Mouse (Mus musculus) left cerebral cortex, adult 8-10 months (tissue): ENCODE measurements at regions not wholly inside any gene's neighbourhood (a gene's known extent, or its start where the extent isn't known, plus 50 kb on each side); places are given as distances from the start of the nearest gene placed in this dataset.
A peak's percentile ranks its signal among the peaks of the same experiment; 100 is the strongest.

Source experiments
- DNase-seq, 2 experiments: peaks; one replicate each; pipeline ENCODE4 v3.0.0; 2022; ENCODE audit warnings: low spot score in 2 of 2

DNA sequence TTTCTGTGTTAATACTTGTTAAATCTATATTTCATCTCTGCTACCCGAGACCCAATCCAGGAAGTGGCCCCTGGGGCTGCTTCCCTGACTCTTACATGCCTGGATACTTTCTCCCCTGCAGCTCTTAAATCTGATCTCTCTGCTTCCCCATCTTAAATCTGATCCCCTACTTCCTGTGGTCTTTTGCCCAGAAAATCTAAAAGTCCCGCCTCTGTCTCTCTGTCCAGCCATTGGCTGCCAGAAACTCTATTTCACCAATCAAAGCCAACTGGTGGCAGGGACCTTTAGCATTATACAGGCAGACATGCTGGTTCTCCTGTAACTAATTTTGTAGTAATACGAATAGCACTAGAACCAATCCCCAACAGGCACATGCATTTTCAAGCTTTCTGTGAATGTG is 59.0 kb upstream of the Ccdc91 start:
- DNase-seq = no peak

DNA sequence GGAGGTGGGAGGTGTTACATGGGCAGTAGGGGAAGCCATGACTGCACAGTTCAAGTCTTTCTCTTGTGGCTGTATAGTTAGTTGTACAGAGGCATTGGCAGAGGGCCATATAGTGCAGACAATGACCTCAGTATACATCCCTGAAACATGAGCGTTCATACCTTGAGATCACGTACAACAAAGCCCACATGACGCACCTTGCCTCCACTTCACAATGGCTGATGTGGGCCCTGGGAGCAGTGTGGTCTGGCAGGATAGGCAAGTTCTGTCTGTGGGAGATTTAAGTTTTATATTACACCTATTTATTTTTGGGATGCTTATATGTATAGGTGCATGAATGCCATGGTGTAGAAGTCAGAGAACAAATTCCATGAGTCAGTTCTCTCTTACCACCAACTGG is 61.9 kb upstream of the Ccdc91 start:
- DNase-seq = no peak

DNA sequence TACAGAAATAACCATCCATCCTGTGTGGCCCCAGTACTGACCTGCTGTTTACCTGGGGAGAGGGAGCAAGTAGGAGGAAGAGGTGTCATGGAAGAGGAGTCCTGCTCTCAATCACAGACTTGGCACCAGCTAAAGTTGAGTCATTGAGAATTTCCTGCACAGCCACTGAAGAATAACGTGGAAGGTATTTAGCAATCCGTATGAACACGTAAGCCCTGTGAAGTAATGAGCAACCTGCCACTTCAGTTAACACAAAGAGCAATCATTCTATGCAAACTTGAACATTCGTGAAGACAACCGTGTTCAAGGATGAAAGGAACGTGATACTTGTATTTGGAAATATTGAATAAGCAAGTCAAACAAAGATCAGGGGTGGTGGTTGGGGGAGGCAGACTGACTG is 77.6 kb upstream of the Ccdc91 start:
- no peak for DNase-seq

DNA sequence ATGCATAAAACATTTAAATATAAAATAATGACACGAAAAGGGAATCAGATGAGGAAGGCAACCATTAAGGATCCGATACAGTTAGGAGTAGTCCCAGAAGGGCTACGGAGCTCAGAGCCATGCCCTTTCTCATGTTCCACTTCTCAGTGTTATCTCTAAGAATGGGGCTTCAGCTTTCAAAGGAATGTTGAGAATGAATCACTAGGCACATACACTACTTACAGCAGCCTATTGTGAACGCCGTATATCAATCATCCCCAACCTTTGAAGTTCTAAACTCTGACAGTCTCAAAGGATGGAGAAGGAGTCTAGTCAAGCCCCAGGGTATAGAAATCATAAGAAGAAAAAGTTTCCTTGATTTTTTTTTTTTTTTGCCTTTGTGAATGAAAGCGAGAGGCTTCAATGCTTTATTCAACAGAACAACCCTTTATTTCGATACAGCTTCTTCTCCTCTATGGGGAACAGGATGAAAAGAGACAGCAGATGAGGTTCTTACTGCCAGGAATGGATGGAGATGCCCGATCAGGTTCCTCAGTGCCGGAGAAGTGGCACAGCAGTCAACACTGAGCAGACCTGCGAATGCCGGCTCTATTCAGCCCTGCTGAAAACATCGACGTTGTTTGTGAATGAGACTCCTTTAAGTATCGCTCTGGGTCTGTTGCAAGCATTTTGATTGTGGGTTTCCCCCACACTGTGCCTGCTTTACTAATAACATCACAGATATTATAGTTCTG is 84.0 kb upstream of the Ccdc91 start:
- no peak for DNase-seq

DNA sequence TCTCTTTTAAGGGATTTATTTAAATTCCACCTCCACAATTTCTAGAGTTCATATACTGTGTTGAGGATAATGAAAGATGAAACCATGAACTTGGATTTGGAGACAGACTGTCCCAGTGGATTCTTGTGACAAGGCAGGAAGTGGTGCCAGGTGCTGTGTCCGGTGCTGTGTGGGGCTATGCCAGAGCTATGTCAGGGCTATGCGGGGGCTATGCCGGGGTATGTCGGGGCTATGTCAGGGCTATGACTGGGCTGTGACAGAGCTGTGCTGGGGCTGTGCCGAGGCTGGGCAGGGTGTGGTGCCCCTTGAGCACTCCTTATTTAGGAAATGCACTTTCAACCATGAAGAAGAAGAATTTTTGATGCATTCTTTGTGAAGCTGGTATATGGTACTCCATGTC is 85.1 kb upstream of the Ccdc91 start:
- no peak for DNase-seq

DNA sequence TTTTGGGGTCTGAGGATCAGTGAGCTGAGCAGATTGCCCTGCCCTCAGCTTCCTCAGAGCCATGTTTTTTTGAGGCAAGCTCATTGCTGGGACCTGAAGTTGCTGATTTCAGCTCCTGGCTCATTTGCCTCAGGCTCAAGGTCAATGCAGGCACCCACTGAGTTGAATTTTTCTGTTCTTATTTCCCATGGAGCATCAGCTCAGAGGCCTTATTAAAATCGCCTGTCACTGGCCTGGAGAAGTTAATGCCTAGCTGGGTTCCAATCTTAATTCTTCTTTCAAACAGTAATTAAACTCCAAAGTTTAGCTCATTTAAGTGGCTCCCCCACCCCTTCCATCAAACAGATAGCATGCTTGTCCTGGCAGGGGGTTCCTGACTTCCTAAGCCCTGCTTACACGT is 86.9 kb upstream of the Ccdc91 start:
- DNase-seq = no peak

DNA sequence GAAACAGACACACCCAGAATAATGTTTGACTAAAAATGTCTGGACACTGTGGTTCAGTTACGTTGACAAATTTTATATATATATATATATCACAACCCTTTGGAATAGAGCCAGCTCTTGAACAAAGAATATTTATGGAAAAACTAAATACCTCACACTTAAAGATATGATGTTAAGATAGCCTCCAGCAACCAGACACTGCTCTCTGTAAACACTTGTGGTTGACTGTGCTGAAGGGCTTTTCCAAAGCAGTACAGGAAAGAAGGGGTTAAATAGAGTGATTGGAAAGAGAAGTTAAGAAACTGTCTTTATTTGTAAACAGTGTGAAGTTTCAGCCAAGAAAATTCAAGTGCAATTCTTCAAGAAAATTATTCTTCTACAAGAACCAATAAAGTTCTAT is 90.0 kb upstream of the Ccdc91 start:
- DNase-seq = no peak

DNA sequence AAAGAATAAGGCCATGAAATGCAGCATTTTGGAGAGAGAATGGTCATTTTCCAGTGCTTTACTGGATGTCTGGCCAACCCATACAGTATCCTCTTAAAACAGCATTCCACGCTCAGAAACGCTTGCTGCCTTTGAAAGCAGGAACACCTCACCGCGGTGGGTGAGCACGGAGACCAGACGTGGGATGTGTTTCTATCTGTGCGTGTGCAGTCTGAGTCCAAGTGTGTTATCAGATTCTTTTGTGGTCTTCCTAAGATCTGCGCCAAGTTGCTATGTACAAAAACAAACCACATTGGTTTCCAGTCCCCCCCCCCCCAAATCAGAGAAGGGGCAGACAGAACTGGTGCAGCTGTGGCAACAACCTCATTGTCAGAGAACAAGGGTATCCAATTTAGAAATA is 95.1 kb upstream of the Ccdc91 start:
- no peak for DNase-seq

DNA sequence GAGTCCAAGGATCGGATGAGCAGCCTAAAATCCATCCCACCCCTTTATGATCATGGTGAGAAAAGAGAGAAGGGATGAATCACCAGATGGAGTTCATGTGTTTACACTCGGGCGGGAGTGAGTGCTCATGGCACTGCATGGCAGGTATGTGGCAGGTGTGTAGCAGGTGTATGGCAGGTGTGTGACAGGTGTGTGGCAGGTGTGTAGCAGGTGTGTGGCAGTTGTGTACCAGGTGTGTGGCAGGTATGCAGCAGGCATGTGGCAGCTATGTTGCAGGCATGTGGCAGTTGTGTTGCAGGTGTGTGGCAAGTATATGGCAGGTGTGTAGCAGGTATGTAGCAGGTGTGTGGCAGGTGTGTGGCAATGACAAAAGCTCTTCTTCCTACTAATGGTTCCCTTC is 97.9 kb upstream of the Ccdc91 start:
- DNase-seq = no peak

DNA sequence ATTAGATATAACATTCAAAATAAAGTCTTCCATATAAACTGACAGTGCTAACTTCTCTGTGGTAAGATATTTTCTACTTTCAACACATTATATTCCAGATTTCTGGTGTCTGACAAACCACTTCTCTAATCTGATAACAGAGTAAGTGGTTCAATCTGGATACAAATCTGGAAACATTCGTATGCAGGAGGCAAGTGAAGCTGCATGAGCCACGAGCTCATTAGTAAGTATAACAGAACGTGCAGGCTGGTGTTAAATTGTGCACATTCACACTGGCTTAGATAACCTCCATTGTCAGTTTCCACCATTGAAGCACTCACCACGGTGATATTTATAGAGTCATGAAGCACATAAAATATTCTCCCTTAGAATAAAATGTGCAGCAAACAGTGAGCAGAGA is 103.9 kb upstream of the Ccdc91 start:
- no peak for DNase-seq

DNA sequence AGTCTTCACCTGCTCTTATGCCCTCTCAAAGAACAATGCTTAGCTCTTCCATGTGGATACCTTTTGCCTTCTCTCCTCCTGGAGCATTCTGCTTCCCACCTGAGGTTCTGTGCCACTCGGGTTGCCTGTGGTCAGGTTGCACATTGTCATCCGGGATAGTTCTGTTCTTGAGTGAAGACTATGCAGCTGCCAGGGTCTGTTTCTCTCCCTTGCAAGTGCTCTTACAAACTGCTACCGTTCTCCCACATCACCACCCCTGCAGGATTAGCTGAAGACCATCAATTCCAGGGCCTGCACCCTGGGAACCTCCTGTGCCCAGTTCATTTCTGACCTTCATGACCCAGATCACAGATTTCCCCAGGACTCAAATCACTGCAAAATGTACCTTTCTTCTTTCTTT is 104.3 kb upstream of the Ccdc91 start:
- DNase-seq = no peak

DNA sequence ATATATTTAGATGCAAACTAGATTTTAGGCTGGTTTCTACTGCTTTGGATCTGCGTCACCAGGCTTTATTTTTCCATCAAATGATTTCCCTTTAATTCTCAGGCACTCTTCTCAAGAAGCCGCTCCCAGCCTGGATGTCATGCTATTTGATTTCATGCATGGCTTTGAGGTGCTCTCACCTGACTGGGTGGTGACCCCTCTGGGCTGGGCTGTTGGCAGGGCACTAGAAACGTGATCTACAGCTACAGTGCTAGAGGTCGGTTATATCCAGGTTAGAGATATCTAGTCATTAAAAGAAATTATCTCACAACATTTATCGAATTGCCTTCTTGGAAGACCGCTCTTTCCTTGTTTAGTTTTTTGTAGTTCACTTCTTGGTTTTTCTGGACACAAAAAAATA is 98.9 kb upstream of the Pthlh start:
- no peak for DNase-seq

DNA sequence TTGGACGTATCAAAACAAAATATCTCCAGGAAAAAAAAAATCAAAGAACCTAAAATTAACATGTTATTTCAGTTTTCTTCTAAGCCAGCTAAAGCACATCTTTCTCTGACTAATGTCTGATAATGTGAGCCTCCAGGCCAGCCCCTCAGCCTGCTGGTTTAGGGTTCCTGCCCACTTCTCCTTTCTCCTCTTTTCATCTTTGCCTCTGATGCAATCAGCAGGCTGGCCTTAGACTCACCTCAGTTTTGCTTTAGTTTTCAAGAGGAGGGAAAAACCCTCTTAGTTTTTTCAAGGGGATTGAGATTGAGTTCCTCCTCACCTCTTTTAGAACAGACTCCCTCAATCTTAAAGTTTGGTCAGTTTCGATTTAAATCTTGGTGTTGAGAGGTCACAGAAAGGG is 93.0 kb upstream of the Pthlh start:
- DNase-seq = no peak

DNA sequence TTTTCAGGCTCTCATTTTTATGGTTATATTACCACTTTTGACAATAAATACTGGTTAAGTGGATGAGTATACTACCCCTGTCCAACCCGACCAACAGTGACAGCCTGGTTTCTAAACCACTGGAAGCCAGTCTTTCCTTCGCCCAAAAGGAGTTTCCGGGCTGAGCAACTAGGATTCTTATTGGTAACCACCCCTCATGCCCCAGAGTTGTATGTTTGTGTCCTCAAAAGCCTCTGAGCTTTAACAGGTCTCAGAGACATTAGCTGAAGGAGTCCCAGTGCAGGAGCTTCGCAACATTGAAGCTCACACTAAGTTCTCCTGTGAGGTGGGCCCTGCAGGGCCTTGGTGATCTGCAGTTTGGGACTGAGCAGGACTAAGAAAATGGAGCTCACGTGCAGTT is 92.6 kb upstream of the Pthlh start:
- no peak for DNase-seq

DNA sequence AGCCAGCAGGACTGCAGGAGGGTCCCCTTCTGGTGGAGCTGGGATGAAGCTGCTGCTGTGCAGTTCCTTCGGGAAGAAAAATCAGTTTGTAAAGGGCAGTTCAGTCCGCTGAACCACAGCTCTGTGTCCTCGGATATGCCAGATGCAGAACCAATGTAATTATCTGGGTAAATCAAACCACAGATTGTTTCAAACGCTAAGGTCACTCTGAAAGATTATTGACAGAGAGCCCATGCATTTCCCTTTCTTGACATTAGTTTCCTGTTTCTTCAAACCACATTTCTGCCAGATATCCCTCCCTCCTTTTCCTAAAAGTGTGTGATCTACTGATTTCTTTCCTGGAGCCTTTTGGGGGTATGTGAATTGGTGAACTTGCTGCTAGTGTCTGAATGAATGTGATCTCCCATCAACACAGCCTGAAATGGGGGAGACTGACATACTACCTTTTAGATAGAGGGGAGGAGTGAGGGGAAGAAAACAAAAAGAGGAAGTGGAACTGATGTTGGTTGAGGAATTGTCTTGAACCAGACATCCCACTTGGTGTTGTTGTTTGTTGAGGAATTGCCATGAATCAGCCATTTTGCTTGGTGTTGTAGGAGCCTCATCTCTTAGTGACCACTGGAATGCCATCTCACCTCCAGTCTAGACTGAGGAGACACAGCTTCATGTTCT is 85.7 kb upstream of the Pthlh start:
- no peak for DNase-seq

DNA sequence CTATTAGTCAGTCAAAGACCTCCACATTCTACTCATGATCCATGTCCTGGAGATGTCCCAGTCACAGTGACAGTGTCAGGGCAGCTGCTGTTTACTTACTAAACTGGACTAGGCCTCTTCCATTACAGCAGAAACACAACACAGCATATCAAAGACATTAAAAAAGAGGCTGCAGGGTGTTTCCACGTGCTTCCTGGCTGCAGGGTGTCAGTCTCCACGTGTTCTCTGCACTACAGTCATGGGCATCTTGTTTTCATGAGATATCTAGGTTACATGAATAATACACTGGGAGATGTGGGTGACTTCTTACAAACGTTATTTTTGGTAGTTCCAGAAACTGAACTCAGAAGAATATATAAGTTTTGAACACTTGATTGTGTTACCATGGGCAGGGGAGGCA is 84.6 kb upstream of the Pthlh start:
- peak in 1 of 2 experiments; percentile 27 for DNase-seq

DNA sequence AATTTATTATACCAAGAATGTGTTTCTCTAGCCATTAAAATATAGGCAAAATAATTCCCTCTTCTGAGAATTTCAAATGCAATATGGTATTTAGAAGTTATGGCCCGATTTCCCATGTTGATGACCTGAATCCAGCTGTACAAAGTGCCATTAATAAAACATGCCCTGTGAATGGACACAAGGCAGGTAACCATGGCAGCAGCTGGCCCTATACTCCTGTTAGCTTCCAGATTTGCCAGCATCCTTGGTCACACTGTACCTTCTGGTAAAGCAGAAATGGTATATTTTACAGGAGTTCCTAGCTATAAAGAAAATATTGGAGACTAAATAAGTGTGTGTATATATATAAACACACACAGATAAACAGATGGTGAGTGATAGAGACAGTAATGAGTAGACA is 77.1 kb upstream of the Pthlh start:
- no peak for DNase-seq

DNA sequence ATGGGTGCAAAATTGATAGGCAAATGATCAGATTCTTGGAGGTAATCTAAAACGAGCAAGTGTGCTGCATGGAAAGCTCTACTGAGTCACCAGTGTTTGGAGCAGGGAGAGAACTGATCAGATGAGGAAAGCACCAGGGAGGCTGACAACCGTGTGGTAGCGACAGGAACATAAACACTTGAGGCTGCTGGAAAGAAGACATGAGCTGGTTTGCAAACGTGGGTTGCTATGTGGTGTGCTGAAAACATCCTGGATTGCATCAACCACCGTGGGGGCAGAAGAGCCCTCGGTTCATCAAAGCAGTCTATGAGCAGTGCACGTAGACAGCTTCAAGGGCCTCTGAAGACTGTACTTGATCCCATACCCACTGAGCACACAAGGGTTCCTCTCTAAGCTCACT is 69.0 kb upstream of the Pthlh start:
- peak in 1 of 2 experiments; percentile 33 for DNase-seq

DNA sequence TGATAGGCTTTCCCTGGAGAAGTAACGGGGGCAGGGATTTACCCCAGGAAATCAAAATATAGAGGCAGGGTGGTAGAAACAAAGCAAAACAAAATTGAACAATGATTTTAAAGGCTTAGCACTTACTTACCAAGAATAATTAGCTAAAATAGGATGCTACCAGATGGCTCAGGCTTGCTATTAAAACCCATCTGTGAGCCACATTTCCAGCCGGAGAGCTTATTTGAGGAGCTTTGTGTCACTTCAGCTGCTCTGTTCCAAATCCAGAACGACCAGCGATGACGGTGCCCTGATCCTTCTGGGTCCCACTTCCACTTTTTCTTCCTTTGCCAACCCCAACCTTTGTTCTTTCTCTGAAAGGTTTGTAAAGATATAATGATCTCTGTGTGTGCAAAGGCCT is 65.2 kb upstream of the Pthlh start:
- peak in 1 of 2 experiments; percentile 55 for DNase-seq

DNA sequence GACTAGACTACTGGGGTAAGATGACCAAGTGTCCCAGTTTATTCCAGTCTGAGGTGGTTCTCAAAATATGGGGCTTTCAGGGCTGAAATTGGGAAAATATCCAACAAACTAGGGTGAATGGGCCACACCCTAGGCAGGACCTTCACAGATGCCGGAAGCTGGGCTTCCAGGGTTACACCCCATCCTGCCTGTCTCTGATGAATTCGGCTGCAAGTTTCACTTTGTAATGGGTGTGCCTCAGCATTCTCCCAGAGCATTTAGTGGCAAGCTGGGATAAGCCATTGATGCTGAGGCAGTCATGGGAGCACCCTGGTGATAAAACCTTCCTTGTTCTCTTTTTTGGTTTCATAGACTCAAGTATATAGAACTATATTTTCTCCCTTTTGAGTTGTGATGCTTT is 60.4 kb upstream of the Pthlh start:
- DNase-seq = no peak

DNA sequence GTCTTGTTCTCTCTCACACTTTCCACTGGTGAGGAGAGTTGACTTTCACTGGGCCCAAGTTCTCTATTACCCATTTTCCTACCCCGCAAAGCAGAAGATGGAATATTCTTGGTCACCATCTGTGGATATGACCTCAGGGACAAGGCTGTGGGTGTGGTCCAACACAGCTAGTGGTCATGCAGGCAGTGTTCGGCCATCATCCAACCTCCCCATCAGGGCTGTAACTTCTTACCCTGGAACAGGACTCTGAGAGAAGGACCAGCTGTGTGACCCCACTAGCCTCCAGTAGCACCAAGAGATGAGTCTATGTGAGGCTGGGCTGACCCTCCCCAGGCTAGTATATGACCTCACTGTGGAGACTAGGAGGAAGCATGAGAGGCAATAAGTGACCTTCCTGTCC is 54.1 kb upstream of the Pthlh start:
- DNase-seq = no peak

DNA sequence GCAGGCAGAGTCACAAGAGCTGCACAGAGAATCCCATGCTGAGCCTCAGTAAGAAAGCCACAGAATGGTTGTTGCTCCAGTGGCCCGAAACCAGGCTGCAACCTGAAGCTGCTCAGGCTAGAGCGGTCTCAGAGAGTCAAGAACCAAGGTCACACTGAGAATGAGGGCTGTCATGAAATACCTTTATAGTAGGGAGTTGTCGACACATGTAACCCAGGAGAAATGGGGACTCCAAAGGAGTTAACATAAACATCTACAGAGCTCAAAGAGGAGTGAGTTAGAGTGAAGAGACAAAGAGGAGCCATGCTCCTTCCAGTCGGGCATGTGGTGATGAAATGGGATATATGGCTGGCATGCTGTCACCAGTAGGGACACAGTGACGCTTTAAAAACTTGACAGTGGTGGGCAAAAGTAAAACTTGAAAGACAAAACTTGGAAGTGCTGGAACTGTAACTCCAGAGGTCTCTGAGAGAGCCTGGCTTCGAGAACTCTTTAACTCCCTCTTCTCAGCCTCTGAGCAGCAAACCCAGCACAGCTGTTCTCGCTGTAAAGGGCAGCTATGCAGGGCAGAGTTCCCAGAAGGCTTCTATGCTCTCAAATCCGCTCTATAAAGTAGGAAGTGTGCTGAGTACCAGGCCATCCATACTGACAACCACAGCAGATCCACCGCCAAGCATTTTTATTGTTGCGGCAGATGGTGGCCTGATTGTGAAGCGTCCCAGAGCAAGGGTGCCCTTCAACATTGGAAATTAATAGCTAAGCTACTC is 52.9 kb upstream of the Pthlh start:
- DNase-seq = no peak

DNA sequence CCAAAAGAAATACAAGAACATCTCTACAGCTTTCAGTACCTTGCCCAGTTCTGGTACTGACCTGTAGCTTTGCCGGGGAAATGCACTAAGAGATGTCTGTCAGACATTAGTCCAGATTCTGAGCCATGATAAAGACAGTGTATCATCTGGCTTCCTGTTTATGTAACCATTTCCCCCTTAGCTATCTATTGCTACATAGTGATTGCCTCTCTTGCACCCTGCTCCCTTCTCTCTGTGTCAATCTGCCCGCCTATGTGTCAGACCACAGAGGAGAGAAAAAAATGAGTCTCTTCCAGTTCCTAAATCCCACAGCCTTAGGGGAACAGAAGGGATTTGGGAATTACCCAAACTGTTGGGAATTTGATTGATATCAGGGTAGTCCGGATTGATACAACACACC is 52.2 kb upstream of the Pthlh start:
- DNase-seq = no peak
